Mouse (Mus musculus) kidney, embryonic 16.5 days (tissue): ENCODE data around the gene Aqp3. TPM values are rescaled to one million over a fixed set of nuclear protein-coding genes. Genes with fewer than 3 reads are reported as not detected.

ENCODE experiments used
- ATAC-seq: fragments of 200-750 bp; cut with Nextera tagmentation; 2 replicates; pipeline ENCODE4 v1.8.0; 2017; ENCODE audit warnings: moderate TSS enrichment; ENCODE audit not compliant: low FRiP score, low TSS enrichment
- H3K27ac ChIP-seq: fragments of 300-500 bp; sonication (generic); 2 replicates; pipeline ENCODE4 v1.5.1; 2014; ENCODE audit warnings: low read length
- H3K27me3 ChIP-seq: fragments of 300-500 bp; sonication (generic); 2 replicates; pipeline ENCODE4 v1.6.1; 2014; ENCODE audit warnings: low read length, control low read depth, mixed read lengths; ENCODE audit not compliant: insufficient read depth
- H3K36me3 ChIP-seq: fragments of 300-500 bp; sonication (generic); 2 replicates; pipeline ENCODE4 v1.6.1; 2014; ENCODE audit warnings: low read length, control low read depth, mixed read lengths; ENCODE audit not compliant: insufficient read depth
- H3K4me1 ChIP-seq: fragments of 300-500 bp; sonication (generic); 2 replicates; pipeline ENCODE4 v1.6.1; 2014; ENCODE audit warnings: low read length, control low read depth, mixed read lengths; ENCODE audit not compliant: insufficient read depth
- H3K4me2 ChIP-seq: fragments of 300-500 bp; sonication (generic); replicated peaks from 2 replicates; pipeline ENCODE4 v1.6.1; 2014; ENCODE audit warnings: low read depth, low read length
- H3K4me3 ChIP-seq: fragments of 300-500 bp; sonication (generic); 2 replicates; pipeline ENCODE4 v1.5.1; 2014; ENCODE audit warnings: mild to moderate bottlenecking, low read length
- H3K9ac ChIP-seq: fragments of 300-500 bp; sonication (generic); replicated peaks from 2 replicates; pipeline ENCODE4 v1.6.1; 2014; ENCODE audit warnings: low read length
- H3K9me3 ChIP-seq: fragments of 300-500 bp; sonication (generic); 2 replicates; pipeline ENCODE4 v1.6.1; 2016; ENCODE audit warnings: low read length, control low read depth
- WGBS: fragments of 180-500 bp; shearing (Covaris S2); extraction: QIAGEN DNeasy Blood & Tissue Kit; methylation state at CpG from one replicate; pipeline ENCODE4 v1.1.7; 2014; 5-methylcytosine and 5-hydroxymethylcytosine counted together
- polyA plus RNA-seq: library from polyadenylated mRNA; unstranded; fragments of >200 nt; fragmentation: Nextera tagmentation; extraction: Ambion mirVana; gene quantifications from 2 replicates; pipeline ENCODE4 v1.2.1, GENCODE M21; 2015

Gene Aqp3
- polyA plus RNA-seq, 1 experiment from 2014 or later = 56.8 TPM

DNA sequence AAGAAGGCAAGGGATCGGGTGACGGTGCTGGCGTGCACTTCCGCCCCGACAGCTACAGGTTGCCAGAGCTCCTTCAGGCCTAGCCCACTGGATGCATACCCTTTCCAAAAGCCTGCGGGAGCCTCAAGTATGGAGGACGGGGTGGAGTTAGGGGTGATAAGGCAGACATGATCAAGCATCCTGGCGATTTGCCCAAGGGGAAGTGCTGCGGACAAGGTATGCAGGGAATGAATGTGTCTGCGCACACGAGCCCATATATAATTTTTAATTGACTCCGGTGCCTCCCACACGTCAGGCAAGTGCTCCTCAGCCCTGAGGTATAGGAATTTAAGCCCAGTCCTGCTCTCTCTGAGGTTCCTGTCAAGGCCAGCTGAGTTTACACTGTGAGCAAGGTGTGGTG lies 42.9 kb downstream of the Aqp3 start:
- peak overlapping the region; percentile 26 for H3K4me3 ChIP-seq

DNA sequence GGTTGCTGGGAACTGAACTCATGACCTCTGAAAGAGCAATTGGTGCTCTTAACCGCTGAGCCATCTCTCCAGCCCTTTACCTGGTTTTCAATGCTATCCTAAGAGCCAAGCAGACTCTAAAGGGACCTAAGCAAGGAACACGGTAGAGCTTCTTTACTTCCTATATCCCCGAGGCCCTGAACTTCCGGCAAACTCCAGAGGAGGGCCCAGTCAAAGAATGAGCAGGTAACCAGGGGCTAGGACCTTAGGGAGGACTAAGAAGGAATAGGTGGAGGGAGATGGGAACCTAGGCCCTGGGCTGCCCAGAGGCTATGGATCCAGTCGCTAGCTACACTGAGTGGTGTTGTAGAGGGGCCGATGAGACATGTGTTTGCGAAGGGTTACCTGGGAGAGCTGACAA lies 46.2 kb downstream of the Aqp3 start:
- no peak for ATAC-seq

More for the DNA sequence above, 42.9 kb downstream of the Aqp3 start:
- 11% methylated on average over 13 of the region's 13 CpGs for WGBS
- no peaks in the 10 kb centered on the region for H3K36me3 ChIP-seq
- peak overlapping the region; percentile 91 for H3K27ac ChIP-seq
- peak; percentile 55 for ATAC-seq
- H3K9me3 ChIP-seq = no peaks in the 10 kb centered on the region
- peak overlapping the region; percentile 49 for H3K4me2 ChIP-seq
- H3K27me3 ChIP-seq = no peaks in the 10 kb centered on the region
- peak overlapping the region; percentile 47; the same call in 1 of the 2 replicates for H3K9ac ChIP-seq
- peaks cover 25% of the 10 kb centered on the region for H3K4me1 ChIP-seq

DNA sequence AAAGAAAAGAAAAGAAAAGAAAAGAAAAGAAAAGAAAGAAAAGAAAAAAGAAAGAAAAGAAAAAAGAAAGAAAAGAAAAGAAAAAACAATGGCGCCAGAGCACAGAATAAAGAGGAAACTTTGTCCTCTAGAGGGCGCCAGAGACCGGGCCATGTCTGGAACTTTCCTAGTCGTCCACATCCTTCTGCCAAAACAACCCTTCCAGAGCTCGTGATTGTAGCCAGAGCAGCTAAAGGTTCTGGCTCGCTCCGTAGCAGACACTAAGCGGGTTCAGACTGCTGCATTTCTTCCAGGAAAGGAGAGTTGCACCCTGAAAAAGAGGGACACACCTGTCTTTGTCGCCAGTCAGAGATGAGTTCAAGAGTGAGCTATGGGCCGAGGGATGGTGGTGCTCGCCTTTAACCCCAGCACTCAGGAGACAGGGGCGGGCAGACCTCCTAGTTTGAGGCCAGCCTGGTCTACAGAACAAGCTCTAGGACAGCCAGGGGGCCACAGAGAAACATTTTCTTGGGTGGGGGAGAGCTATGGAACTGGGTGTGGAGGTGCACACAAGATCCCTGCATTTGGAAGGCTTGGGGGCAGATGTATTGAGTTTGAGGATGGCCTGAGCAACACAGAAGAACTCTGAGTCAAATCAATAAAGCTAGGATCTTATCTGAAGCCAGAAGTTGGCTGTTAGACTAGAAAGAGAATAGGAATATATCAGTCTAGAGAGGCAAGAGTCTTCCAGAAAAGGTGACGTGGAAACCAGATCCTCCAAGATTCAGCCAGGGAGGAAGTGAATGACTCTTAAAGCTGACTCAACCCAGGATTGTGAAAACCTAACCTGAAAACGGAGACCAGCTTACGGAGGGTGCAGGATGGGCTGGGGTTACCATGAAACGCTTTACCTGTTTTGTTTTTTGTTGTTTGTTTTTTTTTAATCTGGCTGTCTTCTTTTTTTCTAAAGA lies 47.0 kb downstream of the Aqp3 start:
- H3K36me3 ChIP-seq = no peaks in the 10 kb centered on the region
- H3K4me1 ChIP-seq = peaks cover 14% of the 10 kb centered on the region
- no peak overlapping the region for H3K27ac ChIP-seq
- no peak overlapping the region for H3K9ac ChIP-seq
- no peak overlapping the region for H3K4me3 ChIP-seq
- H3K9me3 ChIP-seq = no peaks in the 10 kb centered on the region
- H3K4me2 ChIP-seq = peak overlapping the region; percentile 46
- 28% methylated on average over 16 of the region's 16 CpGs for WGBS
- 0 out of 2 replicates have a peak, but pooled peaks cover 2% of the 10 kb centered on the region for H3K27me3 ChIP-seq
- peak; percentile 53 for ATAC-seq

More for the DNA sequence above, 46.2 kb downstream of the Aqp3 start:
- H3K9me3 ChIP-seq = no peaks in the 10 kb centered on the region
- H3K4me3 ChIP-seq = no peak overlapping the region
- H3K9ac ChIP-seq = no peak overlapping the region
- peaks cover 17% of the 10 kb centered on the region for H3K4me1 ChIP-seq
- H3K4me2 ChIP-seq = no peak overlapping the region
- H3K27me3 ChIP-seq = 0 out of 2 replicates have a peak, but pooled peaks cover 2% of the 10 kb centered on the region
- 77% methylated on average over 7 of the region's 7 CpGs for WGBS
- H3K27ac ChIP-seq = no peak overlapping the region
- no peaks in the 10 kb centered on the region for H3K36me3 ChIP-seq

DNA sequence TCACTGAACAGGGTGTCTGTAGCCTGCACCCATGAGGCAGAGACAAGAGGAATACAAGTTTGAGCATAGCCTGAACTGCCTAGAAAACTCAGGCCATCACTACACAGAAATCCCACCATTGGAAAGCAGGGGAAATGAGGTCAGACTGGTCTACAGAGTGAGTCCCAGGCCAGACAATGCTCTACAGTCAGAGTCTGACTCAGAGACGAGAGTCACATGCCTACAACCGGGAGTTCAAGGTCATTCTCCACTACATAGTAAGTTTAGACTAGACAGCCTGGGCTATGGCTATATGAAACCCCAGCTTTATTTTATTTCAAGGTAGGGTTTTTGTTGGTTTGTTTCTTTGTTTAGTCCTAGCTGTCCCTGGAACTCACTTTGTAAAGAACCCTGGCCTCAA lies 49.1 kb downstream of the Aqp3 start:
- Histone ChIP-seq H3K4me3 (no peak overlapping the region), H3K36me3 (no peaks in the 10 kb centered on the region), H3K9me3 (no peaks in the 10 kb centered on the region), H3K4me2 (no peak overlapping the region), H3K9ac (no peak overlapping the region), H3K4me1 (no peaks in the 10 kb centered on the region), H3K27me3 (0 out of 2 replicates have a peak, but pooled peaks cover 2% of the 10 kb centered on the region), H3K27ac (no peak overlapping the region)
- WGBS = 68% methylated on average over 2 of the region's 2 CpGs
- ATAC-seq = no peak

DNA sequence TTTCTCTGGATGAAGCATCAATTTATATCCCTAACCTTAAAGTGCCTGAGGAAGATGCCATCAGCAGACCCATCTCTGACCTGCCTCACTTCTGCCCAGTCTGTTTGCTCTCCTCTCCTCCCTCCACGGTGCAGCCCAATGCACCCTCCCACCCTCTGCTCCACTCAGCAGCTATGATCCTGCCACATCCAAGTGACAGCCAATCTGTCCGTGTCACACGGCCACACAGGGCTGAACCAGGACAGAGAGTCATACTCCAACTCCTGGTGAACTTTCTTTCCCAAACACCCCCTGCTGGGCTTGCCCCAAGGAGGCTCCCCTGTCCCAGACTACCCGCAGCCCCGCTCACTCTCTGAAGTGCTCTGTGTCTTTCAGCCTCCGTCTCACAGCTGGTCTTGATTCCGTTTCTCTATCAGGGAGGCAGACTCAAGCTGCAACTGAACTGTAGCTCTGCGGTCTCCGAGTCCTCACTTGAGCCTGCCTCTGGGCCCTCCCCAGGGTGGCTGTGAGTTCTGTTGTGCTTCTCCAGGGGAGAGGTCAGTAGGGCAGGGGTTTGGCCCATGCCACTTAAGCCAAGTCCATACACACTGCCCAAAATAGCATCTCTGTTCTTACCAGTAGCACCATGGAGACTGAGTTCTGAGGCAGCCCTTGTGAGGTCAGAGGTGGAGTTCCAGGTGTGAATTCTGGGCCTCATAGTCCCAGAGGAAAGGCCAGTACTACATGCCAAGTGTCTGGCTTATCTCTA lies 50.3 kb downstream of the Aqp3 start, which contains the start of gene Aqp7:
TSS of gene Aqp7 (minus strand) at position 616 of the 748 bp plus-strand sequence.
- H3K27ac ChIP-seq = no peak within 1 kb of the TSS
- no peak within 1 kb of the TSS for H3K4me3 ChIP-seq
- H3K4me1 ChIP-seq = no peaks in the 10 kb centered on the region
- ATAC-seq = no peak
- H3K4me2 ChIP-seq = no peak within 1 kb of the TSS
- H3K9ac ChIP-seq = no peak within 1 kb of the TSS
- no peaks in the 10 kb centered on the region for H3K9me3 ChIP-seq
- WGBS = 53% methylated on average over 9 of the region's 9 CpGs
- H3K36me3 ChIP-seq = no peaks in the 10 kb centered on the region
- 0 out of 2 replicates have a peak, but pooled peaks cover 2% of the 10 kb centered on the region for H3K27me3 ChIP-seq

DNA sequence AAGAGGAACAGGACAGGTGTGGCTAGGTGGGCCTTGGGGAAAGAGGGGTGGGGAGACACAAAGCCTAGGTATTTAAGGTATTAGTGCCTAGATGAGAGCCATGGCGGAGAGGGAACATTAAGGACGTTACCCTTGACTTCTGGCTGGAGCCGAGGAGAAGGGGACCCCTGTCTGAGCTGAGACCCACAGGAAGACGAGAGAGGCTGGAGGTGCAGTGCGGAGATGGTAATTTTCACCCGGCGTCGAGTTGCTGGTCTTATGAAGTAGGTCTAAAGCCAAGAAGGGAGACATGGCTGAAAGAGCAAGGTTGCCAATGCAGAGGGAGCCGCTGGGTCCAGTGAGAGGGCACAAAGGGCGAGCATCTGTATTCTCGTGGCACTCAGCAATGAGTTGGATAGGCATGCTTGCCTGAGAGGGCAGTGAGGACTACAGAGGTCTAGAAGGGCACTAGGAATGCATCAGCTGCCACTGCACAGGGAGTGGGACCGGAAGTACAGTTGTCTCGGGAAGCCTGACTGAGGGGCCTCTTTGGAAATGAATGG lies 51.7 kb downstream of the Aqp3 start:
- WGBS = 73% methylated on average over 13 of the region's 13 CpGs
- no peak for ATAC-seq
- Histone ChIP-seq H3K9me3 (no peaks in the 10 kb centered on the region), H3K9ac (no peak overlapping the region), H3K4me1 (peaks cover 3% of the 10 kb centered on the region; the same call in 1 of the 2 replicates), H3K4me3 (no peak overlapping the region), H3K27ac (no peak overlapping the region), H3K36me3 (no peaks in the 10 kb centered on the region), H3K27me3 (0 out of 2 replicates have a peak, but pooled peaks cover 2% of the 10 kb centered on the region), H3K4me2 (no peak overlapping the region)

DNA sequence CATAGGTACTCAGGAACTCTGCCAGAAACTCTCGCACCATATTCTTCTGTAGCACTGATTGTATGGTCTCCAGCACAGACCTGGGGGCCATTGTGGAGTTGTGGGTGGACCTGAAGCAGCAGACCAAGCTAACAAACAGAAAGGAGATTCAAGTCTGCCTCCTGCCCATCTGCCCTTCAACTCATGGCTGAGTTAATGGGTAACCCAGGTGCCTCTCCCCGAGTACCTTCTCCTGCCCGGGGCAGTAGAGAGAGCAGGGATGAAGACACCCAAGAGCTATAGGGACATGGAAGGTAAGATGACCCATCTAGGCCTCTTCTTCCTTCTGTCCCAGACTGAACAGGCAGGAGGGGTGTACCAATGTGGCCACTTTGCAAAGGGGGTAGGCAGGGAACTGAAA lies 52.7 kb downstream of the Aqp3 start:
- no peaks in the 10 kb centered on the region for H3K36me3 ChIP-seq
- ATAC-seq = peak; percentile 60; the same call in 1 of the 2 replicates
- H3K9ac ChIP-seq = no peak overlapping the region
- H3K4me1 ChIP-seq = peaks cover 11% of the 10 kb centered on the region
- WGBS = 74% methylated on average over 3 of the region's 3 CpGs
- H3K4me3 ChIP-seq = no peak overlapping the region
- 0 out of 2 replicates have a peak overlapping the region, but pooled peaks have one; percentile 3 for H3K4me2 ChIP-seq
- 0 out of 2 replicates have a peak, but pooled peaks cover 2% of the 10 kb centered on the region for H3K27me3 ChIP-seq
- H3K27ac ChIP-seq = no peak overlapping the region
- H3K9me3 ChIP-seq = no peaks in the 10 kb centered on the region

DNA sequence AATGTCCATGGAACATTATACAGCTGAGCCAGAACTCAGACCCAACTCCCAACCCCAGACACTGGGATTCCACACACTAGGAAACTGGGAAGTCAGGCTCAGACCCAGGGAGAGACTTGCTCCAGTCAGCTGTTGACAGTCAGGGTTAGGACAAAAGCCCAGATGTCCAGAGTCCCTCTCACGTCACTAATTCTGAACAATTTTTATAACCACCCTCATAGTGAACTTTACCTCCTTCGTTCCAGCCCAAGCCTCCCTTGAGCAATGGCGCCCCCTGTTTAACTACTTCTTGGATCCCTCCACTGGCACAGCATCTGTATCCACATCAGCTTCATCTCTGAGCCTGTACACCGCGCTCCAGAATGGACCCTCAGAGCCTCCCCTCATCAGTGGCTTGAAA lies 54.0 kb downstream of the Aqp3 start:
- H3K9ac ChIP-seq = no peak overlapping the region
- no peaks in the 10 kb centered on the region for H3K9me3 ChIP-seq
- no peak overlapping the region for H3K27ac ChIP-seq
- no peak for ATAC-seq
- H3K36me3 ChIP-seq = no peaks in the 10 kb centered on the region
- H3K27me3 ChIP-seq = 0 out of 2 replicates have a peak, but pooled peaks cover 2% of the 10 kb centered on the region
- no peak overlapping the region for H3K4me3 ChIP-seq
- no peak overlapping the region for H3K4me2 ChIP-seq
- peaks cover 16% of the 10 kb centered on the region for H3K4me1 ChIP-seq
- 76% methylated on average over 5 of the region's 5 CpGs for WGBS

DNA sequence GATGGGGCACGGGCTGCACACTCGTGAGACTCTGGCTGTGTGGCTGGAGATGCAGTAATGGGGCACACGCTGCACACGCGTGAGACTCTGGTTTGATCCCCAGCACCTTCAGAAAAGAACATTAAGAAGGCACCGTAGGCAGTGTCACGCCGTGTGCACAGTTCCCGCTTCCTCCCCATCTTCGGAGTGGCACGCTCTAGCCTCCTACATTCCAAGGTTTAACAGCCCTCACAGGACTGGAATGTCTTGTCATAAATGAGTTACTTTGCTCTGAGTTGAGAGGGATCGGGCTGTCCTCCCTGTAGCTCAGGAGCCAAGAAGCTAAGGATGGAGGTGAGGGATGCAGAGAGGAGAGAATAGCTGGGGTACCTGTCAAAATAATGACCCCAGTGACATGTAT lies 55.1 kb downstream of the Aqp3 start:
- ATAC-seq = peak; percentile 73

More for the DNA sequence above, 55.1 kb downstream of the Aqp3 start:
- no peak overlapping the region for H3K4me2 ChIP-seq
- H3K27me3 ChIP-seq = 0 out of 2 replicates have a peak, but pooled peaks cover 2% of the 10 kb centered on the region
- H3K27ac ChIP-seq = no peak overlapping the region
- H3K4me3 ChIP-seq = no peak overlapping the region
- no peak overlapping the region for H3K9ac ChIP-seq
- 44% methylated on average over 12 of the region's 12 CpGs for WGBS
- no peaks in the 10 kb centered on the region for H3K9me3 ChIP-seq
- no peaks in the 10 kb centered on the region for H3K36me3 ChIP-seq
- peaks cover 16% of the 10 kb centered on the region for H3K4me1 ChIP-seq
